Mouse (Mus musculus) heart, embryonic 14.5 days (tissue): ENCODE measurements at regions not wholly inside any gene's neighbourhood (a gene's known extent, or its start where the extent isn't known, plus 50 kb on each side); places are given as distances from the start of the nearest gene placed in this dataset.
"Not testable (repeated sequence)": the region's sequence is repeated elsewhere in the genome, so short reads cannot be mapped to it uniquely, and the experiment has no call there.

Experiments
- ATAC-seq: fragments of 200-750 bp; cut with Nextera tagmentation; 2 replicates; pipeline ENCODE4 v1.8.0; 2017; ENCODE audit warnings: low read depth, moderate TSS enrichment; ENCODE audit not compliant: insufficient number of reproducible peaks, insufficient read depth, low FRiP score
- H3K27ac ChIP-seq, 2 experiments: fragments of 200-500 bp in 1 of 2; fragments of 300-500 bp in 1 of 2; sonication (generic) in 1 of 2; replicated peaks in 1 of 2; 2 replicates each; pipeline ENCODE4 v1.5.1; 2012 to 2014; ENCODE audit warnings: low read depth in 2 of 2, low read length in 2 of 2, control low read depth in 1 of 2, mild to moderate bottlenecking in 1 of 2, mixed read lengths in 1 of 2; ENCODE audit not compliant: control insufficient read depth in 1 of 2, insufficient read depth in 1 of 2
- H3K27me3 ChIP-seq: fragments of 300-500 bp; sonication (generic); 2 replicates; pipeline ENCODE4 v1.6.1; 2014; ENCODE audit warnings: mild to moderate bottlenecking, low read length, control low read depth; ENCODE audit not compliant: control insufficient read depth, insufficient read depth
- H3K36me3 ChIP-seq: fragments of 300-500 bp; sonication (generic); 2 replicates; pipeline ENCODE4 v1.6.1; 2014; ENCODE audit warnings: mild to moderate bottlenecking, control low read depth, low read length, mixed read lengths; ENCODE audit not compliant: control insufficient read depth, insufficient read depth
- H3K4me1 ChIP-seq, 2 experiments: fragments of 200-500 bp in 1 of 2; fragments of 300-500 bp in 1 of 2; sonication (generic) in 1 of 2; 2 replicates each; pipeline ENCODE4 v1.6.1; 2012 to 2014; ENCODE audit warnings: low read length in 2 of 2, control low read depth in 1 of 2, mixed read lengths in 1 of 2; ENCODE audit not compliant: control insufficient read depth in 2 of 2, insufficient read depth in 2 of 2
- H3K4me2 ChIP-seq: fragments of 300-500 bp; sonication (generic); 2 replicates; pipeline ENCODE4 v1.6.1; 2014; ENCODE audit warnings: mild to moderate bottlenecking, low read length
- H3K4me3 ChIP-seq, 2 experiments: fragments of 200-500 bp in 1 of 2; fragments of 300-500 bp in 1 of 2; sonication (generic) in 1 of 2; 2 replicates each; pipeline ENCODE4 v1.5.1; 2012 to 2014; ENCODE audit warnings: low read length in 2 of 2, mild to moderate bottlenecking in 2 of 2, control low read depth in 1 of 2, low read depth in 1 of 2, moderate library complexity in 1 of 2; ENCODE audit not compliant: control insufficient read depth in 1 of 2, insufficient read depth in 1 of 2
- H3K9ac ChIP-seq: fragments of 300-500 bp; sonication (generic); 2 replicates; pipeline ENCODE4 v1.6.1; 2014; ENCODE audit warnings: mild to moderate bottlenecking, low read length
- H3K9me3 ChIP-seq: fragments of 300-500 bp; sonication (generic); 2 replicates; pipeline ENCODE4 v1.6.1; 2016; ENCODE audit warnings: low read length, control low read depth; ENCODE audit not compliant: control insufficient read depth
- WGBS: fragments of 180-500 bp; shearing (Covaris S2); extraction: QIAGEN DNeasy Blood & Tissue Kit; methylation state at CpG from one replicate; pipeline ENCODE4 v1.1.7; 2014; 5-methylcytosine and 5-hydroxymethylcytosine counted together

DNA sequence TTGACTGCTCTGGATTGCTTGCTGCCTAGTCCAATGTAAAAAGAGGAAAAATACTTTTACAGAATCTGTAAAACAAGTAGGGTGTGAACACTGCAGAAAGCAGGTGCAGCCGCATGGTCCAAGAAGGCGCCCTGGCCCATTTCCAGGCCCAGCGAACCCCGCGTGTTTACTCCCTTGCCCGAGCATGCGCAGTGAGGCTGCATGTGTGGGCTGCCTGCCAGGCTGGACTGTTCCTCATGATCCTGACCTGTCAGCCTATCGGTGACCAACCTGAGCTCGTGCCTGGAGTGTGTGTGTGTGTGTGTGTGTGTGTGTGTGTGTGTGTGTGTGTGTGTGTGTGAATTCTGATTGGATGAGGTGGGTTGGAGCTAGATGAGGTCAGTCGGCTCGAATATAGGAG lies 152.6 kb upstream of the Zfp770 start:
- WGBS = 68% methylated on average over 11 of the region's 11 CpGs
- H3K9me3 ChIP-seq, H3K4me3 ChIP-seq, ATAC-seq, H3K36me3 ChIP-seq, H3K27me3 ChIP-seq, H3K4me2 ChIP-seq, H3K9ac ChIP-seq, H3K27ac ChIP-seq, H3K4me1 ChIP-seq: not testable (repeated sequence)

DNA sequence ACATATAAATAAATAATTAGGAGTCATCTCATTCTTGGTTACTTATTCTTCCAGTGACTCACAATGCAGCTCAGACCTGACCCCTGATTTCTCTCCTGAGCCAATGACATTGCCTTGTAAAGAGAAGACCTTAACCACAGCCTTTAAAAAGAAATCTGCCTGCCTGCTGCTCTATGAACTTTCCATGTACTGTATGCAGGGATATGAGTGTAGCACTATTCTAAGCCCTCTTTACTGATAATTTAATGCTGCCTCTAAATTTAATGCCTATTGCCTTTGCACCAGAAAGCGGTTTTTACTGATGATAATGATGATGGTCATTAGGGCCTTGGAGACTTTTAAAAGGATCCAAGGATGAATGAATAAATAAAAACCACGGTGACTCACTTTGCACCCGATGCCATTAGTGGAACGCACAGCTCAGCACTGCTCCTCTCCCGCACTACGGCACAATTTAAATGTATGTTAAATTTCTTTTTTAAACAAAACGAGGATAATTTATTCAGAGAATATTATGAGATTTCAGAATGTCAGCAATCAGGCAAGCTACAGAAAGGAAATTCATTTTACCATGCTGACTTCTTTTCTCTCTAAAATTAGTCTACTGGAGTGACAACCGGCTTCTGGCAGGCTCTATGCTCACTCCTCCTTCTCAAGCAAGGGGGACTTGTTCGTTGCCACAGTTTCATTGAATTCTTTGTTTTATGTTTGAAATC lies 139.5 kb upstream of the Zfp770 start:
- H3K27ac ChIP-seq = no peak overlapping the region
- no peaks in the 10 kb centered on the region for H3K36me3 ChIP-seq
- H3K4me3 ChIP-seq = no peak overlapping the region
- ATAC-seq = no peak
- no peak overlapping the region for H3K9ac ChIP-seq
- no peaks in the 10 kb centered on the region for H3K4me1 ChIP-seq
- 0 out of 2 replicates have a peak, but pooled peaks cover 3% of the 10 kb centered on the region for H3K9me3 ChIP-seq
- H3K27me3 ChIP-seq = no peaks in the 10 kb centered on the region
- H3K4me2 ChIP-seq = no peak overlapping the region
- WGBS = 85% methylated on average over 9 of the region's 9 CpGs

DNA sequence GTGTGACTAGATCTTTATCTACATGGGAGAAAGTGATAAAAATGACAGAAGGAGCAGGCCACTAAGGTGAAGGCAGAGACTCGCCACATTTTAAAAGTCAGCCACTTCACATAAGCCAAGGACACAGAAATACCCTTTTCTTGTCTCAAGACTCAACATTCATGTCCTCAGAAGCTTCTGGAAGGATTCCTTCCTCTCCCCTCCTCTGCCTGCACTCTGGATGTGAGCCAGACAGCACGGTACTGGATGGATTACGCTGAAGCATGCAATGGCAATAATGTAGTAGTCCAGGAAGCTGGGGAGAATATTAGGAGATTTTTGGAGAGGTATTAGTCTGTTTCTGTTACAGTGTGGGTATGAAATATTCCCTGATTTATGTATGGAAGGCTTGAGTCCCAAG lies 100.5 kb upstream of the Zfp770 start:
- ATAC-seq = no peak

DNA sequence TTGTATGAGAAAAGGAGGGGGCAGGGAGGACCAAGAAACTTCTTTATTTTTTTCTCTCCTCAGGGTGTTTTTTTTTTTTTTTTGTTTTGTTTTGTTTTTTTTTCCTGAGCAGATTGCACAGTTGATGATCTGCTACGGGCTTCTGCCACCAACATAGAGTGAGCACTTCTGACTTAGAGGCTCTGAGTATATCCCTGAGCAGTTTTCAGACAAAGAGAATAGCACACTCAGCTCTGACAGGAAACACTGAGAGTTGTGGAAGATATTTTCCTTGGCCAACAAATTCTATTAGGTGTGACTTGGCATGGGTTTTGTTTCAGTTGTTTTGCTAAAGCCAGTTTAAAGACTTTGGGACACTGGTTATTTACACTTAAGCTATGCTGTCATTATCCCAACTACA lies 93.8 kb upstream of the Zfp770 start:
- Histone ChIP-seq H3K27ac (no peak overlapping the region), H3K27me3 (no peaks in the 10 kb centered on the region), H3K4me2 (no peak overlapping the region), H3K4me3 (no peak overlapping the region), H3K36me3 (no peaks in the 10 kb centered on the region), H3K4me1 (no peaks in the 10 kb centered on the region), H3K9ac (no peak overlapping the region), H3K9me3 (no peaks in the 10 kb centered on the region)
- ATAC-seq = no peak
- 56% methylated on average over 1 of the region's 1 CpGs for WGBS

More for the DNA sequence above, 100.5 kb upstream of the Zfp770 start:
- Histone ChIP-seq H3K4me3 (no peak overlapping the region), H3K36me3 (no peaks in the 10 kb centered on the region), H3K27ac (no peak overlapping the region), H3K4me1 (no peaks in the 10 kb centered on the region), H3K27me3 (no peaks in the 10 kb centered on the region), H3K9me3 (no peaks in the 10 kb centered on the region), H3K9ac (no peak overlapping the region), H3K4me2 (no peak overlapping the region)
- 62% methylated on average over 3 of the region's 3 CpGs for WGBS

DNA sequence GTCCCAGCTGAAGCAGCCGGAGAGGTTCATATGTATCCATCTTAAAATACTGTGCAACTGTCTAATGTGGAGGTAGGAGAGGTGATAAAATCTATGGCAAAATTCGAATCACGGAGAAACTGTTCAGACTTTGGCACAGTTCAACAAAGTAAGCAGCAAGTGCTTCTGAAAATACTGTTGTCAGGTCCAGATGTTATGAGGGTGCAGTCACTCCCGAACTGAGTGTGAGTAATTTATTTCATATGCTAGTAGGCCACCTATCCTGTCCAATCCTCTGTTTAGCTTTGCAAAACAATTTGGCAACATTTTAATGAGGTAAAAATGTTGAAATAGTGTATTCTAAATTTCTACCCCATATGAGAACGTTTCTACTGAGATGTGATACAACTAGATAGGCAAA lies 90.1 kb upstream of the Zfp770 start:
- H3K27ac ChIP-seq = no peak overlapping the region
- no peak for ATAC-seq
- no peak overlapping the region for H3K4me2 ChIP-seq
- H3K9me3 ChIP-seq = no peaks in the 10 kb centered on the region
- peaks cover 0 to 3% of the 10 kb centered on the region in 2 experiments; a peak in 1 of 4 replicates for H3K4me1 ChIP-seq
- H3K9ac ChIP-seq = no peak overlapping the region
- no peaks in the 10 kb centered on the region for H3K27me3 ChIP-seq
- 68% methylated on average over 5 of the region's 5 CpGs for WGBS
- H3K4me3 ChIP-seq = no peak overlapping the region
- no peaks in the 10 kb centered on the region for H3K36me3 ChIP-seq

DNA sequence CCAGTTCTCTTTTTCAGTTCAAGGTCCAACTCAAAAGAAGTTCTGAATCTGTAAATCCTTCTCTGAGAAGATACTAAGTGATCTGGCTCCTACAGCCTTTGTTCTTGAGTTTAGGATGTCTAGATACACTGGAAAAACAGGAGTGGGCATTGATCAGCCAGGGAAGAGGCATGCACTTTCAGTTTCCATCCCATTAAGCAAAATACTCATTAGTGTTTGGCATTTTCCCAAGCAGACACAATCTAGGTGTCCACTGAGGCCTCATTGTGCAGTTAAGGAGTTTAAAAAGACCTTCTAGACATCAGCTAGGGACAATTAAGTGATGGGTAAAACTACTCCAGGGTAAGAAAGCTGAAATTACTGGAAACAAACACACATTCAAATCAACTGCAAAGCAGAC lies 74.3 kb upstream of the Zfp770 start:
- Histone ChIP-seq H3K27me3 (no peaks in the 10 kb centered on the region), H3K9ac (no peak overlapping the region), H3K4me1 (no peaks in the 10 kb centered on the region), H3K4me3 (no peak overlapping the region), H3K4me2 (no peak overlapping the region), H3K27ac (no peak overlapping the region), H3K36me3 (no peaks in the 10 kb centered on the region), H3K9me3 (no peaks in the 10 kb centered on the region)
- ATAC-seq = no peak

DNA sequence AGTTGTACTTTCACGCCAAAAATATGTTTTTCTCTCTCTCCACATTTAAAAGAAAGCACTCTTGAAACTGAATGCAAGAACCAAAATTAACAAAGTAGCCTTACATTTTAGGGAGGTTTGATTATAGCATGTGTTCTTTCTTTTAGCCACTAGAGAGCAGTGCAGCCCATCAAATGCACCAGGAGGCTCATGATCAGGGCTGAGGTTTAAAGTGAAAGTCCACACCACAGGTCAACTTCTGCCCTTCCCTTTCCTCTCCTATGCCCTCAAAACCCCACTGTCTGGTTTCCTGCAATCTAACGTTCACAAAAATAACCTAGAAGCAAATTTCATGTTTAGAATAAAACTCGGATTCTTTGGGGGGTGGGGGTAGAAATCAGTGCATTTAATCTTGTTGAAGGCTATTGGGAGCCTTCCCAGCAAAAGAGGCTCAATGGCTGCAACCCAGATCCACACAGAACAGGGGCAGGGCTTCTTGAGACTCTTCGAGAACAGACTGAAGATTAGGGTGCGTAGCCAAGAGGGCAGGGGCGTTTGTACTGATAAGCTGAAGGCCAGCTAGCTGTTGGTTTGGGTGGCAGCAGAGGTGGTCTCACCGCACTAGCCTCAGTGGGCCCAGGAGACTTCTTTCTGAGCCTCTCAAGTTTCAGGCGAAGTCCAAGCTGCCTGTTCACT lies 59.3 kb upstream of the Zfp770 start:
- no peaks in the 10 kb centered on the region for H3K9me3 ChIP-seq
- no peaks in the 10 kb centered on the region for H3K36me3 ChIP-seq
- H3K4me3 ChIP-seq = no peak overlapping the region
- peaks cover 0 to 3% of the 10 kb centered on the region in 2 experiments; a peak in 1 of 4 replicates for H3K4me1 ChIP-seq
- 31% methylated on average over 8 of the region's 8 CpGs for WGBS
- no peak for ATAC-seq
- H3K4me2 ChIP-seq = peak overlapping the region; percentile 33; the same call in 1 of the 2 replicates
- no peak overlapping the region for H3K9ac ChIP-seq
- no peak overlapping the region for H3K27ac ChIP-seq
- no peaks in the 10 kb centered on the region for H3K27me3 ChIP-seq
